Comparison of ENCODE assay signal across 12 mouse cellular contexts in genomic region chr9:114785432-114786125, GRCm38 (mm10). TPM values are rescaled to one million over a fixed set of nuclear protein-coding genes. Genes with fewer than 3 reads are reported as not detected.
DNase-seq lines count a peak whose midpoint lies in the region; ATAC-seq lines count a peak whose summit lies in the region.
"Had no signal": no experiment of that assay in that cellular context is flagged by ENCODE, and none has a peak within 500 bp of the region (broad histone marks: within the 10 kb centered on the region; RNA-seq: fewer than 3 reads in every experiment).

No protein-coding gene starts in this region.

- H3K4me3 ChIP-seq in forebrain, embryonic 11.5 days (ENCODE audit: low read depth, low read length): no peak overlapping the region
- no peak overlapping the region for H3K4me3 ChIP-seq in forebrain, embryonic 16.5 days (replicated peaks; ENCODE audit: low read length)
- H3K4me3 ChIP-seq in liver, embryonic 16.5 days (ENCODE audit: low read depth, low read length): no peak overlapping the region
- H3K4me3 ChIP-seq in liver, embryonic 12.5 days: no peak overlapping the region
- no peak overlapping the region for H3K4me3 ChIP-seq in midbrain, embryonic 13.5 days (replicated peaks)
- H3K4me3 ChIP-seq: liver, embryonic 13.5 days; neural tube, embryonic 13.5 days had no signal

- 0 out of 2 replicates have a peak, but pooled peaks cover 2% of the 10 kb centered on the region for H3K27me3 ChIP-seq in forebrain, embryonic 11.5 days (ENCODE audit: control insufficient read depth, insufficient read depth, low read length)
- no peaks in the 10 kb centered on the region for H3K27me3 ChIP-seq in forebrain, embryonic 16.5 days (replicated peaks; ENCODE audit: control insufficient read depth, insufficient read depth, low read length)
- H3K27me3 ChIP-seq in liver, embryonic 16.5 days (ENCODE audit: control insufficient read depth, insufficient read depth, low read depth, low read length): peaks cover 4% of the 10 kb centered on the region
- H3K27me3 ChIP-seq in liver, embryonic 12.5 days (replicated peaks): peaks cover 29% of the 10 kb centered on the region
- peaks cover 3% of the 10 kb centered on the region; the same call in 1 of the 2 replicates for H3K27me3 ChIP-seq in midbrain, embryonic 13.5 days
- H3K27me3 ChIP-seq: neural tube, embryonic 13.5 days had no signal

- intact Hi-C loops in left cerebral cortex, postnatal 25 days (cut with DNase I): no loop called here

- H3K9ac ChIP-seq in forebrain, embryonic 11.5 days (ENCODE audit: low read length): peak overlapping the region; percentile 21; the same call in 1 of the 2 replicates
- no peak overlapping the region for H3K9ac ChIP-seq in forebrain, embryonic 16.5 days (replicated peaks; ENCODE audit: low read depth, low read length)
- no peak overlapping the region for H3K9ac ChIP-seq in liver, embryonic 16.5 days (ENCODE audit: low read depth, low read length)
- no peak overlapping the region for H3K9ac ChIP-seq in liver, embryonic 12.5 days
- no peak overlapping the region for H3K9ac ChIP-seq in midbrain, embryonic 13.5 days (replicated peaks)
- H3K9ac ChIP-seq: liver, embryonic 13.5 days; neural tube, embryonic 13.5 days had no signal

- no peak overlapping the region for H3K27ac ChIP-seq in forebrain, embryonic 11.5 days (ENCODE audit: low read depth, low read length)
- H3K27ac ChIP-seq in forebrain, embryonic 16.5 days (ENCODE audit: low read length): no peak overlapping the region
- 0 out of 2 replicates have a peak overlapping the region, but pooled peaks have one; percentile 24 for H3K27ac ChIP-seq in liver, embryonic 16.5 days (ENCODE audit: low read length)
- no peak overlapping the region for H3K27ac ChIP-seq in liver, embryonic 12.5 days
- H3K27ac ChIP-seq in midbrain, embryonic 13.5 days: no peak overlapping the region
- H3K27ac ChIP-seq: liver, embryonic 13.5 days; neural tube, embryonic 13.5 days had no signal

- ATAC-seq in forebrain, embryonic 11.5 days (replicated peaks; ENCODE audit: low FRiP score): no peak
- no peak for ATAC-seq in forebrain, embryonic 16.5 days
- ATAC-seq in liver, embryonic 16.5 days (ENCODE audit: low read depth): no peak
- ATAC-seq in liver, embryonic 12.5 days: no peak
- ATAC-seq in midbrain, embryonic 13.5 days: no peak
- ATAC-seq: activated CD4-positive, CD25-positive, alpha-beta regulatory T cell, adult 4 months had no signal

- no peak for DNase-seq in forebrain, embryonic 11.5 days (ENCODE audit: low spot score)
- DNase-seq in embryo, embryonic 9.5 days (ENCODE audit: extremely low spot score): peak; percentile 73
- no peak for DNase-seq in ovary, postnatal 36 days (ENCODE audit: low spot score)
- no peak for DNase-seq in left cerebral cortex, postnatal 25 days (ENCODE audit: low spot score in 2 of 2)
- DNase-seq: cerebellum, postnatal 25 days; liver, embryonic 13.5 days had no signal

- H3K9me3 ChIP-seq in forebrain, embryonic 11.5 days (ENCODE audit: control insufficient read depth, low read length): no peaks in the 10 kb centered on the region
- no peaks in the 10 kb centered on the region for H3K9me3 ChIP-seq in forebrain, embryonic 16.5 days (ENCODE audit: control insufficient read depth, low read length)
- no peaks in the 10 kb centered on the region for H3K9me3 ChIP-seq in liver, embryonic 16.5 days (replicated peaks; ENCODE audit: control insufficient read depth, low read length)
- no peaks in the 10 kb centered on the region for H3K9me3 ChIP-seq in liver, embryonic 12.5 days (replicated peaks)
- H3K9me3 ChIP-seq in midbrain, embryonic 13.5 days: no peaks in the 10 kb centered on the region
- H3K9me3 ChIP-seq: liver, embryonic 13.5 days; neural tube, embryonic 13.5 days had no signal

- WGBS in forebrain, embryonic 11.5 days: 10% methylated on average over 16 of the region's 16 CpGs
- 14% methylated on average over 16 of the region's 16 CpGs for WGBS in forebrain, embryonic 16.5 days
- 31% methylated on average over 16 of the region's 16 CpGs for WGBS in liver, embryonic 16.5 days (ENCODE audit: insufficient replicate concordance)
- 20% methylated on average over 16 of the region's 16 CpGs for WGBS in liver, embryonic 12.5 days (ENCODE audit: insufficient replicate concordance)
- WGBS in midbrain, embryonic 13.5 days: 8% methylated on average over 16 of the region's 16 CpGs

- no peak overlapping the region for H3K4me2 ChIP-seq in forebrain, embryonic 11.5 days (ENCODE audit: low read depth, low read length, severe bottlenecking)
- H3K4me2 ChIP-seq in forebrain, embryonic 16.5 days (ENCODE audit: low read length): no peak overlapping the region
- no peak overlapping the region for H3K4me2 ChIP-seq in liver, embryonic 16.5 days (ENCODE audit: low read depth, low read length)
- no peak overlapping the region for H3K4me2 ChIP-seq in liver, embryonic 12.5 days
- H3K4me2 ChIP-seq in midbrain, embryonic 13.5 days (replicated peaks): 0 out of 2 replicates have a peak overlapping the region, but pooled peaks have one; percentile 17
- H3K4me2 ChIP-seq: liver, embryonic 13.5 days; neural tube, embryonic 13.5 days had no signal

- H3K4me1 ChIP-seq in forebrain, embryonic 11.5 days (replicated peaks; ENCODE audit: control insufficient read depth, insufficient read depth, low read length): peaks cover 5% of the 10 kb centered on the region; the same call in 1 of the 2 replicates
- H3K4me1 ChIP-seq in forebrain, embryonic 16.5 days (replicated peaks; ENCODE audit: control insufficient read depth, insufficient read depth, low read length): peaks cover 14% of the 10 kb centered on the region
- peaks cover 4% of the 10 kb centered on the region for H3K4me1 ChIP-seq in liver, embryonic 16.5 days (ENCODE audit: control insufficient read depth, low read depth, low read length)
- peaks cover 34% of the 10 kb centered on the region for H3K4me1 ChIP-seq in liver, embryonic 12.5 days
- H3K4me1 ChIP-seq in midbrain, embryonic 13.5 days (replicated peaks): peaks cover 20% of the 10 kb centered on the region

- H3K36me3 ChIP-seq in forebrain, embryonic 11.5 days (ENCODE audit: control insufficient read depth, insufficient read depth, low read length): no peaks in the 10 kb centered on the region
- no peaks in the 10 kb centered on the region for H3K36me3 ChIP-seq in forebrain, embryonic 16.5 days (ENCODE audit: control insufficient read depth, insufficient read depth)
- no peaks in the 10 kb centered on the region for H3K36me3 ChIP-seq in liver, embryonic 16.5 days (ENCODE audit: control insufficient read depth, insufficient read depth)
- no peaks in the 10 kb centered on the region for H3K36me3 ChIP-seq in liver, embryonic 12.5 days
- no peaks in the 10 kb centered on the region for H3K36me3 ChIP-seq in midbrain, embryonic 13.5 days
- H3K36me3 ChIP-seq: liver, embryonic 13.5 days; neural tube, embryonic 13.5 days had no signal

RNA-seq across cellular contexts. Expression of gene Cmtm7, which starts 3.9 kb away (rescaled TPM):
- 50.6 and 63.5 TPM in 2 replicates for polyA plus RNA-seq in forebrain, embryonic 11.5 days (2014; fragmentation: Nextera tagmentation; extraction: Ambion mirVana)
- polyA plus RNA-seq in forebrain, embryonic 16.5 days (2015; fragmentation: Nextera tagmentation; extraction: Ambion mirVana): 13.9 and 14.6 TPM in 2 replicates
- 48.4 and 50.5 TPM in 2 replicates for polyA plus RNA-seq in liver, embryonic 16.5 days (2015; fragmentation: Nextera tagmentation; extraction: Ambion mirVana)
- 69.9 and 70.4 TPM in 2 replicates for polyA plus RNA-seq in liver, embryonic 12.5 days (2016; fragmentation: Nextera tagmentation; extraction: Ambion mirVana)
- polyA plus RNA-seq in midbrain, embryonic 13.5 days (2015; fragmentation: Nextera tagmentation; extraction: Ambion mirVana): 19.5 and 21.1 TPM in 2 replicates
- 1 to 10 TPM; 4.9 to 5.0 TPM for total RNA-seq in left cerebral cortex, postnatal 25 days (2021)

RNA-seq across cellular contexts. Expression of gene Cmtm6, which starts 54.7 kb away (rescaled TPM):
- 26.9 and 27.2 TPM in 2 replicates for polyA plus RNA-seq in forebrain, embryonic 11.5 days (2014; fragmentation: Nextera tagmentation; extraction: Ambion mirVana)
- 23.2 and 30.2 TPM in 2 replicates for polyA plus RNA-seq in forebrain, embryonic 16.5 days (2015; fragmentation: Nextera tagmentation; extraction: Ambion mirVana)
- 28.9 and 32.2 TPM in 2 replicates for polyA plus RNA-seq in liver, embryonic 16.5 days (2015; fragmentation: Nextera tagmentation; extraction: Ambion mirVana)
- 26.0 and 29.1 TPM in 2 replicates for polyA plus RNA-seq in liver, embryonic 12.5 days (2016; fragmentation: Nextera tagmentation; extraction: Ambion mirVana)
- 19.0 TPM in 2 replicates for polyA plus RNA-seq in midbrain, embryonic 13.5 days (2015; fragmentation: Nextera tagmentation; extraction: Ambion mirVana)
- total RNA-seq in left cerebral cortex, postnatal 25 days (2021): 10 to 100 TPM; 22.9 to 23.7 TPM

RNA-seq across cellular contexts. Expression of gene Cmtm8, which starts 58.4 kb away (rescaled TPM):
- polyA plus RNA-seq in forebrain, embryonic 11.5 days (2014; fragmentation: Nextera tagmentation; extraction: Ambion mirVana): 19.1 and 21.2 TPM in 2 replicates
- polyA plus RNA-seq in forebrain, embryonic 16.5 days (2015; fragmentation: Nextera tagmentation; extraction: Ambion mirVana): 6.3 and 8.2 TPM in 2 replicates
- polyA plus RNA-seq in liver, embryonic 16.5 days (2015; fragmentation: Nextera tagmentation; extraction: Ambion mirVana): 57.6 and 62.3 TPM in 2 replicates
- polyA plus RNA-seq in liver, embryonic 12.5 days (2016; fragmentation: Nextera tagmentation; extraction: Ambion mirVana): 17.9 and 18.2 TPM in 2 replicates
- polyA plus RNA-seq in midbrain, embryonic 13.5 days (2015; fragmentation: Nextera tagmentation; extraction: Ambion mirVana): 7.7 and 9.1 TPM in 2 replicates
- total RNA-seq in left cerebral cortex, postnatal 25 days (2021): 1 to 10 TPM; 2.2 to 2.5 TPM
- polyA plus RNA-seq: activated CD4-positive, CD25-positive, alpha-beta regulatory T cell, adult 4 months had no signal
